Mouse (Mus musculus): ENCODE results near the gene Farp1.

- TF ChIP-seq CTCF (IDR thresholded peaks at IDR 0.05; ENCODE audit: borderline replicate concordance, insufficient read depth, low read depth, low read length) = no peak
- TF ChIP-seq POLR2A (IDR thresholded peaks at IDR 0.05; ENCODE audit: borderline replicate concordance, insufficient read depth, low read length) = no peak
Measured at GRCm38 (mm10) chr14:121124409-121125010, 89.5 kb downstream of the Farp1 start.
